Mouse (Mus musculus) heart, embryonic 15.5 days (tissue): ENCODE data around the gene Gkap1. TPM values are rescaled to one million over a fixed set of nuclear protein-coding genes. Genes with fewer than 3 reads are reported as not detected.

Experiments
- ATAC-seq: fragments of 200-750 bp; cut with Nextera tagmentation; replicated peaks from 2 replicates; pipeline ENCODE4 v1.8.0; 2017; ENCODE audit warnings: low read depth, moderate TSS enrichment; ENCODE audit not compliant: insufficient number of reproducible peaks, insufficient read depth, low FRiP score
- H3K27ac ChIP-seq: fragments of 300-500 bp; sonication (generic); 2 replicates; pipeline ENCODE4 v1.5.1; 2015; ENCODE audit warnings: mild to moderate bottlenecking, inconsistent platforms
- H3K27me3 ChIP-seq: fragments of 300-500 bp; sonication (generic); 2 replicates; pipeline ENCODE4 v1.6.1; 2015; ENCODE audit warnings: inconsistent platforms
- H3K36me3 ChIP-seq: fragments of 300-500 bp; sonication (generic); 2 replicates; pipeline ENCODE4 v1.6.1; 2015; ENCODE audit warnings: mild to moderate bottlenecking, inconsistent platforms
- H3K4me1 ChIP-seq: fragments of 300-500 bp; sonication (generic); replicated peaks from 2 replicates; pipeline ENCODE4 v1.6.1; 2015; ENCODE audit warnings: inconsistent platforms
- H3K4me2 ChIP-seq: fragments of 300-500 bp; sonication (generic); 2 replicates; pipeline ENCODE4 v1.6.1; 2015; ENCODE audit warnings: inconsistent platforms, mild to moderate bottlenecking, moderate library complexity
- H3K4me3 ChIP-seq: fragments of 300-500 bp; sonication (generic); 2 replicates; pipeline ENCODE4 v1.5.1; 2015; ENCODE audit warnings: mild to moderate bottlenecking, inconsistent platforms
- H3K9ac ChIP-seq: fragments of 300-500 bp; sonication (generic); 2 replicates; pipeline ENCODE4 v1.6.1; 2015; ENCODE audit warnings: mild to moderate bottlenecking, inconsistent platforms
- H3K9me3 ChIP-seq: fragments of 300-500 bp; sonication (generic); replicated peaks from 2 replicates; pipeline ENCODE4 v1.6.1; 2016; ENCODE audit warnings: inconsistent platforms
- WGBS: fragments of 180-500 bp; shearing (Covaris S2); methylation state at CpG from one replicate; pipeline ENCODE4 v1.1.7; 2015; ENCODE audit warnings: mixed read lengths; 5-methylcytosine and 5-hydroxymethylcytosine counted together
- polyA plus RNA-seq: library from polyadenylated mRNA; unstranded; fragments of >200 nt; fragmentation: Nextera tagmentation; extraction: Ambion mirVana; gene quantifications from 2 replicates; pipeline ENCODE4 v1.2.1, GENCODE M21; 2015

The Gkap1 gene
- polyA plus RNA-seq, 1 experiment from 2014 or later, result 27.4 TPM

GRCm38 (mm10) chr13:58215592-58216341 lies 59.7 kb downstream of the Gkap1 start, which contains the start of gene Ubqln1:
TSS of gene Ubqln1 (minus strand) at chr13:58215653.
- no peaks in the 10 kb centered on the region for H3K36me3 ChIP-seq
- peak; percentile 91 for ATAC-seq
- peak within 1 kb of the TSS; percentile 97 for H3K9ac ChIP-seq
- WGBS, result 2% methylated on average over 62 of the region's 62 CpGs
- peaks cover 25% of the 10 kb centered on the region for H3K4me1 ChIP-seq
- no peaks in the 10 kb centered on the region for H3K27me3 ChIP-seq
- H3K4me2 ChIP-seq, result peak within 1 kb of the TSS; percentile 77
- peak within 1 kb of the TSS; percentile 92 for H3K4me3 ChIP-seq
- peak within 1 kb of the TSS; percentile 81 for H3K27ac ChIP-seq
- no peaks in the 10 kb centered on the region for H3K9me3 ChIP-seq

GRCm38 (mm10) chr13:58215253-58215591 lies 60.3 kb downstream of the Gkap1 start:
- H3K4me1 ChIP-seq, result peaks cover 30% of the 10 kb centered on the region
- H3K9me3 ChIP-seq, result no peaks in the 10 kb centered on the region
- WGBS, result under 1% methylated on average over 47 of the region's 48 CpGs
- H3K27ac ChIP-seq, result peak overlapping the region; percentile 81
- H3K4me2 ChIP-seq, result peak overlapping the region; percentile 77
- no peak; the same call in 1 of the 2 replicates for ATAC-seq
- peak overlapping the region; percentile 92 for H3K4me3 ChIP-seq
- H3K36me3 ChIP-seq, result no peaks in the 10 kb centered on the region
- H3K9ac ChIP-seq, result peak overlapping the region; percentile 97
- no peaks in the 10 kb centered on the region for H3K27me3 ChIP-seq

- peak; percentile 66 for ATAC-seq
- Histone ChIP-seq H3K9me3 (no peaks in the 10 kb centered on the region), H3K36me3 (no peaks in the 10 kb centered on the region), H3K27me3 (no peaks in the 10 kb centered on the region), H3K27ac (peak overlapping the region; percentile 81), H3K4me3 (peak overlapping the region; percentile 92), H3K9ac (peak overlapping the region; percentile 97), H3K4me1 (peaks cover 33% of the 10 kb centered on the region), H3K4me2 (peak overlapping the region; percentile 77)
- 2% methylated on average over 41 of the region's 49 CpGs for WGBS
These were observed 60.9 kb downstream of the Gkap1 start for GRCm38 (mm10) chr13:58214346-58215252.

GRCm38 (mm10) chr13:58213801-58214200 lies 61.7 kb downstream of the Gkap1 start:
- no peak for ATAC-seq
- H3K9me3 ChIP-seq, result no peaks in the 10 kb centered on the region
- H3K4me2 ChIP-seq, result peak overlapping the region; percentile 77
- peaks cover 33% of the 10 kb centered on the region for H3K4me1 ChIP-seq
- WGBS, result 42% methylated on average over 8 of the region's 8 CpGs
- peak overlapping the region; percentile 97 for H3K9ac ChIP-seq
- H3K27ac ChIP-seq, result no peak overlapping the region
- peak overlapping the region; percentile 92 for H3K4me3 ChIP-seq
- no peaks in the 10 kb centered on the region for H3K36me3 ChIP-seq
- H3K27me3 ChIP-seq, result no peaks in the 10 kb centered on the region

- Histone ChIP-seq H3K36me3 (no peaks in the 10 kb centered on the region), H3K4me3 (no peak overlapping the region), H3K27me3 (no peaks in the 10 kb centered on the region), H3K9ac (no peak overlapping the region), H3K4me2 (no peak overlapping the region), H3K27ac (no peak overlapping the region), H3K4me1 (peaks cover 34% of the 10 kb centered on the region), H3K9me3 (no peaks in the 10 kb centered on the region)
- ATAC-seq, result no peak
- WGBS, result 68% methylated on average over 2 of the region's 2 CpGs
These were observed 63.0 kb downstream of the Gkap1 start for GRCm38 (mm10) chr13:58212530-58212929.

- Histone ChIP-seq H3K4me3 (no peak overlapping the region), H3K9ac (no peak overlapping the region), H3K27me3 (no peaks in the 10 kb centered on the region), H3K4me2 (no peak overlapping the region), H3K4me1 (peaks cover 36% of the 10 kb centered on the region), H3K36me3 (no peaks in the 10 kb centered on the region), H3K27ac (no peak overlapping the region), H3K9me3 (no peaks in the 10 kb centered on the region)
- no peak for ATAC-seq
- 57% methylated on average over 5 of the region's 5 CpGs for WGBS
These were observed 65.1 kb downstream of the Gkap1 start for GRCm38 (mm10) chr13:58210441-58210840.

- no peaks in the 10 kb centered on the region for H3K27me3 ChIP-seq
- no peak overlapping the region for H3K9ac ChIP-seq
- H3K4me3 ChIP-seq, result no peak overlapping the region
- WGBS, result 74% methylated on average over 4 of the region's 4 CpGs
- ATAC-seq, result no peak
- H3K9me3 ChIP-seq, result no peaks in the 10 kb centered on the region
- H3K27ac ChIP-seq, result no peak overlapping the region
- H3K4me1 ChIP-seq, result peaks cover 18% of the 10 kb centered on the region
- no peaks in the 10 kb centered on the region for H3K36me3 ChIP-seq
- H3K4me2 ChIP-seq, result no peak overlapping the region
These were observed 69.4 kb downstream of the Gkap1 start for GRCm38 (mm10) chr13:58206084-58206483.

- Histone ChIP-seq H3K4me3 (no peak overlapping the region), H3K9me3 (no peaks in the 10 kb centered on the region), H3K36me3 (no peaks in the 10 kb centered on the region), H3K9ac (no peak overlapping the region), H3K4me1 (peaks cover 13% of the 10 kb centered on the region), H3K4me2 (no peak overlapping the region), H3K27ac (no peak overlapping the region), H3K27me3 (no peaks in the 10 kb centered on the region)
- 71% methylated on average over 4 of the region's 4 CpGs for WGBS
- ATAC-seq, result no peak
These were observed 70.5 kb downstream of the Gkap1 start for GRCm38 (mm10) chr13:58204986-58205385.

- Histone ChIP-seq H3K9me3 (no peaks in the 10 kb centered on the region), H3K27me3 (no peaks in the 10 kb centered on the region), H3K36me3 (no peaks in the 10 kb centered on the region), H3K27ac (no peak overlapping the region), H3K4me1 (peaks cover 16% of the 10 kb centered on the region), H3K4me2 (no peak overlapping the region), H3K9ac (no peak overlapping the region), H3K4me3 (no peak overlapping the region)
- no peak for ATAC-seq
- 89% methylated on average over 3 of the region's 3 CpGs for WGBS
These were observed 71.3 kb downstream of the Gkap1 start for GRCm38 (mm10) chr13:58204202-58204601.

- no peak overlapping the region for H3K4me3 ChIP-seq
These were observed 72.6 kb downstream of the Gkap1 start for GRCm38 (mm10) chr13:58202903-58203302.

GRCm38 (mm10) chr13:58201908-58202307 lies 73.6 kb downstream of the Gkap1 start:
- Histone ChIP-seq H3K27ac (no peak overlapping the region), H3K9me3 (no peaks in the 10 kb centered on the region), H3K4me2 (no peak overlapping the region), H3K4me1 (peaks cover 17% of the 10 kb centered on the region), H3K4me3 (no peak overlapping the region), H3K9ac (no peak overlapping the region), H3K36me3 (no peaks in the 10 kb centered on the region), H3K27me3 (no peaks in the 10 kb centered on the region)
- WGBS, result 91% methylated on average over 3 of the region's 3 CpGs
- ATAC-seq, result no peak

More at GRCm38 (mm10) chr13:58202903-58203302, 72.6 kb downstream of the Gkap1 start:
- Histone ChIP-seq H3K9me3 (no peaks in the 10 kb centered on the region), H3K27ac (no peak overlapping the region), H3K4me2 (no peak overlapping the region), H3K27me3 (no peaks in the 10 kb centered on the region), H3K4me1 (peaks cover 17% of the 10 kb centered on the region), H3K36me3 (no peaks in the 10 kb centered on the region), H3K9ac (no peak overlapping the region)
- ATAC-seq, result no peak
- WGBS, result 68% methylated on average over 1 of the region's 1 CpGs
